Mouse (Mus musculus) T-helper 1 cell (primary cell): ENCODE data around the gene Olfr692.
"Not testable (repeated sequence)": the region's sequence is repeated elsewhere in the genome, so short reads cannot be mapped to it uniquely, and the experiment has no call there.

Experiments used
- in situ Hi-C: fragments of 300-600 bp; cut with MboI, MseI; formaldehyde crosslinking; loops from one replicate; pipeline ENCODE4 v1.15.1; 2025; ENCODE audit warnings: high pct_unique_total_duplicates

The Olfr692 gene

DNA sequence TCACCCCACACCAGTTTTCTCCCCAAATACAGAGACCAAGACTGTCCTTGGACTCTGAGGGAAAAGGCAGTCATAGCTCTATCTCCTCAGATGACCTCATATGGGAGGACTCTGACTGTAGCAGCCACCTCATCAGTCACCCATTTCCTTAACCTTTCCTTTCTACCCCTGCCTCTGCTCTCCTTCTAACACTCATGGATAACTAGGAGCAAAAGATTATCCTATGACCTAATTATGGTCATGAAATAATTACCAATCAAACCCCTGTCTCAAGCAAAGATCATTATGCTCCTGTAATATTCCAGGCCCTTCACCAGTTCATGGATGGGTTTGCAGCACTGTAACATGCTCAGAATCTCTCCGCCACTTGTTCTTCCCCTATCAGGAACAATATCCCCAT is at the start of gene Olfr692:
Gene Olfr692 (plus strand): TSS at position 301 of the 400 bp plus-strand sequence.
- in situ Hi-C loops: no loop called here

DNA sequence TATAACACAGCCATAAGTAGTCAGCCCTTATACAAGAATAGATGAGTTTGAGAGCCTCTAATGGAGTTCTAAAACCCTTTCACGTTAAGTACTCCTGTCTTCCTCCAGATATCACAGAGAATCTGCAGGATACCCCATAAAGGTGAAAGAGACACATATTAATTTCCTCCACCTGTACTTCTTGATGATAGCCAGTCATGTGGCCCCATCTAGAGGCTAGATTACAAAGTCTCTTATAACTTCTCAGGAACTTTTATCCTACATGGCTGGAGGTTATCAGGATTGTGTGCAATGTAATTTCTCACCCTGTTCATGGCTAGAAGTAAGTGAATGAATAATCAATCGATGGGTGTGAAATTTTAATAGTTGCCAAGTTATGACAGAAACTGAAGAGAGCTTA is 42.7 kb upstream of the Olfr692 start:
- in situ Hi-C loops: no loop called here

- in situ Hi-C loops: no loop called here
Measured at GRCm38 (mm10) chr7:105334004-105334403, 34.0 kb upstream of the Olfr692 start, which contains the start of gene Olfr690. TSS of gene Olfr690 (minus strand) at chr7:105334104.

GRCm38 (mm10) chr7:105342170-105342569 is 25.9 kb upstream of the Olfr692 start, which contains the start of gene Olfr691:
TSS of gene Olfr691 (minus strand) at chr7:105342270.
- in situ Hi-C loops: loop anchor here (5.0 kb wide), 1 partner anchor 80 kb away; no protein-coding TSS in a partner anchor

GRCm38 (mm10) chr7:105342752-105343151 is 25.3 kb upstream of the Olfr692 start:
- in situ Hi-C loops: loop anchor here (5.0 kb wide), 1 partner anchor 80 kb away; no protein-coding TSS in a partner anchor

DNA sequence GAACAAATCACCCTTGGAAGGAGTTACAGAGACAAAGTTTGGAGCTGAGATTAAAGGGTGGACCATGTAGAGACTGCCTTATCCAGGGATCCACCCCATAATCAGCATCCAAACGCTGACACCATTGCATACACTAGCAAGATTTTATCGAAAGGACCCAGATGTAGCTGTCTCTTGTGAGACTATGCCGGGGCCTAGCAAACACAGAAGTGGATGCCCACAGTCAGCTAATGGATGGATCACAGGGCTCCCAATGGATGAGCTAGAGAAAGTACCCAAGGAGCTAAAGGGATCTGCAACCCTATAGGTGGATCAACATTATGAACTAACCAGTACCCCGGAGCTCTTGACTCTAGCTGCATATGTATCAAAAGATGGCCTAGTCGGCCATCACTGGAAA is 12.0 kb upstream of the Olfr692 start:
- in situ Hi-C loops: not testable (repeated sequence)

DNA sequence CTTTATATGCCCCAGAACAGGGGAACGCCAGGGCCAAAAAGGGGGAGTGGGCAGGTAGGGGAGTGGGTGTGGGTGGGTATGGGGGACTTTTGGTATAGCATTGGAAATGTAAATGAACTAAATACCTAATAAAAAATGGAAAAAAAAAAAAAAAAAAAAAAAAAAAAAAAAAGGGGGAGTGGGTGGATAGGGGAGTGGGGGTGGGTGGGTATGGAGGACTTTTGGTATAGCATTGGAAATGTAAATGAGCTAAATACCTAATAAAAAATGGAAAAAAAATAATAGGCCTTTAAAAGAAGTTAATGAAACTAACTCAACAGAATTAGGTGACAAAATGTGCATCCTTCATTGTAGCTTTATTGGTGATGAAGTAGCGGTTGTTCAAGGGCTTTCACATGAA is 11.5 kb upstream of the Olfr692 start:
- in situ Hi-C loops: not testable (repeated sequence)

- in situ Hi-C loops: no loop called here
Measured at GRCm38 (mm10) chr7:105361713-105362112, 6.3 kb upstream of the Olfr692 start.

- in situ Hi-C loops: no loop called here
Measured at GRCm38 (mm10) chr7:105367268-105367667, 762 bp upstream of the Olfr692 start.

GRCm38 (mm10) chr7:105368521-105368920 is 491 bp downstream of the Olfr692 start:
- in situ Hi-C loops: no loop called here

GRCm38 (mm10) chr7:105372912-105373311 is 4.9 kb downstream of the Olfr692 start:
- in situ Hi-C loops: no loop called here

GRCm38 (mm10) chr7:105373509-105373908 is 5.5 kb downstream of the Olfr692 start:
- in situ Hi-C loops: no loop called here

DNA sequence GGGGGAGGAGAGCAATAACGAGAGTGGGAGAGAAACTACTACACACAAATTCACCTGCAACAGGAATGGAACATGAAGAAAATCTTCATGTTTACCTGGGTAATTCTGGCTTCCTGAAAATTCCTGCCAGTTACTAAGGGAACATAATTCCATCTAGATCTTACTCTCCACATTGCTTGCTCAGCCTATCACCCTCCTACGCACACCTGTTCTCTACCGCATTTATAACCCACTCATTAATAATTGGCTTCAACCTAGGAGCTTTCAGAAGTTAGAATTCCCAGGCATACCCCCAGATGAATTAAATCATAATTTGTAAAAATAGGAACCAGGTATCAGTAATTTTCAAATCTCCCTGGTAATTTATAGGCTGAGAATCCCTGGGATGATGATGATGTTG is 5.9 kb downstream of the Olfr692 start:
- in situ Hi-C loops: no loop called here

- in situ Hi-C loops: loop anchor here (25.0 kb wide), 1 partner anchor 913 kb away; the partner anchor contains the start of gene Trim30a
Measured at GRCm38 (mm10) chr7:105374866-105375265, 6.8 kb downstream of the Olfr692 start, which contains the start of gene Gm5901. TSS of gene Gm5901 (plus strand) at chr7:105375038.

GRCm38 (mm10) chr7:105380329-105380728 is 12.3 kb downstream of the Olfr692 start:
- in situ Hi-C loops: loop anchor here (25.0 kb wide), 1 partner anchor 918 kb away; the partner anchor contains the start of gene Trim30a

DNA sequence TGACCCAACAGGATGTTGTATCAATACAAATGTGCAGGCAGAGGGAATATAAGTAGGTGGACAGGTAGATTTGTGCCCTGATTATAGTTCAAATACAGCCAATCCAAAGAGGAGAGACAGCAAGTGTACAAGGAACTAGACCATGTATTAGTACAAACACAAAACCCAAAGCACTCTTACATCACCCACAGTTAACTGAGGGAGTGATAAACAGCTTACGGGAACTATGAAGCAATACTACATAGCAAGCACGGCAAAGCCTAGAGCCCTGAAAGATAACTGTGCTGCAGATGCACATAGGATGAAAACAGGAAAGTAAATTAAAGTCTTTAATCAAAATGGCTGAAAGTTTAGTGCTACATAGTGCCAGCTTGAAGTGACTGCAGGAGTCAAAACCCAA is 19.7 kb downstream of the Olfr692 start:
- in situ Hi-C loops: loop anchor here (25.0 kb wide), 1 partner anchor 925 kb away; the partner anchor contains the start of gene Trim30a

GRCm38 (mm10) chr7:105390236-105390635 is 22.2 kb downstream of the Olfr692 start:
- in situ Hi-C loops: loop anchor here (25.0 kb wide), 1 partner anchor 928 kb away; the partner anchor contains the start of gene Trim30a

DNA sequence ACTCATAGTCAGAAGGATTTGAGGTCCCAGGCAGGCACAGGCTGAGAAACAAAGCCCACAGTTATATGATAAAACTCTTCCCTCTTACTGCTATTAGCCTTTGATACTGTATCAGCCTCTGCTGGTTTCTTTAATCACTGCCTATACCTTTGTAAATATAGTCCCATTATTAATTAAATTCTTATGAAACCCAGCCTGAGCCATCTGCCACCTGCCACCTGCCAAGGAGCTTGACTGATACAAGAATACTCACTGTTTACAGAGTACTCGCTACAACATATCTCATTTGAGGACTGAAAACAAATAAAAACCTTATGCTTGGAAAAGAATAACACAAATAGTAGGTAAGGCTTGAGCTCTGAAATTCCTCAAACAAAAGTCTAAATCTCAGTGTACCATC is 26.6 kb downstream of the Olfr692 start:
- in situ Hi-C loops: loop anchor here (25.0 kb wide), 1 partner anchor 932 kb away; the partner anchor contains the start of gene Trim30a

DNA sequence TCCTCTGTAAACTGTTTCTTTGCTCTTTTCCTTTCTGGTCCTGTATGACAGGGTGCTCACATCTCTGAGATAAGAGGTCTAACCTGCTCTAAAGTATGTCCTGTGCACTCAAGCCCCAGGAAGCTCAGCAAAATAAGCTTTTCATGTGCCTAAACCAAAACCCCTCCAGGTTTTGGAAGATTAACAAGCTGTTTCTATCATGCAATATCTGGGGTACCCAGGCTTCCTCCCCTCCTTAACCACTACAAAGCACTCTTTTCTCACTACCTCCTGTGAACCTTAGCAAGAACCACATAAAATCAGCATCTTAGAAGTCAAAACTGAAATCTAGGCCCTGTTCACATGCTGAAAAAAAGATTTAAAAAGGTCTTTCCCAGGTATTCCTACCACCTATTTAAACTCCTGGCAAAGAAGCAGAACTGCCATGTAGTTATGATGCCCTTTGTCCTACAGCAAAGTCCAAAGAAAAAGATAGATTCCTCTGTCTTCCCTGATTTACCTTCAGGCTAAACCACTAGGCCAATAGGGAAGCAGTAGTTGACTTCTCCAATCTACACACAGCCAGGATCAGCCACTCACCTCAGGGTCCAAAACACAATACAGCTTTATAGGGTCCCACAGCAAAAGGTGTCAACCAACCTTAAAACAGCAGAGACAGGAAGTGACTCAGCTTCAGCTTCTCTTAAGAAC is 27.2 kb downstream of the Olfr692 start:
- in situ Hi-C loops: loop anchor here (25.0 kb wide), 1 partner anchor 933 kb away; the partner anchor contains the start of gene Trim30a

DNA sequence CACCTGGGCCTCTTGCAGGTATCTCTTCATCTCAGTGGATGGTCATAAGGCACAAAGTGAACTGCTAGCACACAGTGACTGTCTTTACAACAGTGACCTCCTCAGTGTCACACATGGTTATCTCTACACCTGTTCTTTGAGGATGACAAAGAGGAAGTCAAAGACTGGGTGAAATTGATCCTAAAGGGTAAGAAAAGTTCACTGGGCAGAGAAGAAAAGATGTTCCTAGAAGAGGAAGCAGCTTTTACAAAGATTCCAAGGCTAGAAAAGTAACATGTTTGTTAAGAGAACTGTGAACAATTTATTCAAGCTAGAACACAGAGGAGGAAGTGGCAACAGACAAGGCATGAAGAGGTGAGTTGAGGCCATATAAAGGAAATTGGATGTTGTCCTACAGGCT is 28.1 kb downstream of the Olfr692 start:
- in situ Hi-C loops: loop anchor here (25.0 kb wide), 1 partner anchor 934 kb away; the partner anchor contains the start of gene Trim30a

DNA sequence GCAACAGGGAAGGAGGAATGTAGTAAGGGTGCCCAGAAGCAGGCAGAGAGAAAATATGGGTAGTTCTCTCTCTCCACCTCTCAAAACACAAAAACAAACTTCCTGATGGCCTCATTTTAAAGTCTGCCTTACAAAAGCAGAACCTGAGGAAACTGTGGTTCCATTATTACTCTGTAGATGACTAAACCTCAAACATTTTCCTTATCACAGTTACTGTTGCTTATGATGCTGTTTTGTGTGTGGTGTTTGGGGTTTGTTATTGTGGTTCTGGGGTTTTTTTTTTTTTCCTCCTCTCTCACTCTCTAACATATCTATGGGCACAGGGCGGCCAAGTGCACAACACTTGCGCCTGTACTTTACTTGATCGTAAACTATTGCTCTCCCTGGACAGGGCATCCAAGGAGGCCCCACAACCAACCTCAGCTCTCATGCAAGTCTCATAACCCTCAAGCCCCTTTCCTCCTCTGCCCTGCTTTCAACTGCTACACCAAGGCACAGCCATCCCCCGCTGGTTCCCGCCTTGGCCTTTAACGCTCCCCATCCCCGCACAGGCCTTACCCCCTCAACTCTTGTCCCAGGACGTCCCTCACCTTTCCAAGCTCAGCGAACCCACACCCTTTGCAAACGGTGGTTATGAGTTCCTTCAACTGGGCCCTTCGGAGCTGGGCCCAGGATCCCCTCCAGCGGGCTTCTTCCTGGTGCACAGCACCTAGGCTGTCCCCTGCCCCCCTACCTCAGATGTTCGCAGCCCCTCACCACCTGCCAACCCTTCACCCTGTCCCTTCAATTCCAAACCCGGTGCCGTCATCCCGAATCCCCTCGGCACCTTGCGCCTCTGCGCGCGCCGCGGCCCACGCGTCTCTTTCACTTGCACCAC is 31.3 kb downstream of the Olfr692 start:
- in situ Hi-C loops: loop anchor here (25.0 kb wide), 1 partner anchor 937 kb away; the partner anchor contains the start of gene Trim30a
